Mouse (Mus musculus): ENCODE measurements around the gene Nfasc.

- TF ChIP-seq CTCF (IDR thresholded peaks at IDR 0.05) (no peak), EP300 (IDR thresholded peaks at IDR 0.05) (no peak)
These were observed 212.8 kb downstream of the Nfasc start for GRCm38 (mm10) chr1:132528647-132529334.
